Mouse (Mus musculus) MEL (cell line): Measurements from ENCODE around the gene Igsf21. TPM values are rescaled to one million over a fixed set of nuclear protein-coding genes. Genes with fewer than 3 reads are reported as not detected.

ENCODE experiments used
- DNase-seq: peaks from one replicate; pipeline ENCODE4 v3.0.0; 2011; ENCODE audit warnings: low read depth, low spot score
- H3K27ac ChIP-seq: 2 replicates; pipeline ENCODE4 v1.5.1; 2012; ENCODE audit warnings: low read depth, mild to moderate bottlenecking, control low read depth, low read length, moderate library complexity; ENCODE audit not compliant: control insufficient read depth
- H3K27me3 ChIP-seq, 2 experiments: fragments of 150-350 bp in 1 of 2; sonication (generic) in 1 of 2; 2 replicates each; pipeline ENCODE4 v1.6.1; 2012; ENCODE audit warnings: low read length in 2 of 2, mild to moderate bottlenecking in 2 of 2, improper control_type of control experiment in 1 of 2, moderate library complexity in 1 of 2; ENCODE audit not compliant: insufficient read depth in 2 of 2, control insufficient read depth in 1 of 2
- H3K36me3 ChIP-seq, 2 experiments: 2 replicates each; pipeline ENCODE4 v1.6.1; 2012 to 2014; ENCODE audit warnings: low read length in 2 of 2, improper control_type of control experiment in 1 of 2, inconsistent platforms in 1 of 2, mild to moderate bottlenecking in 1 of 2; ENCODE audit not compliant: insufficient read depth in 2 of 2, control insufficient read depth in 1 of 2
- H3K4me1 ChIP-seq, 2 experiments: fragments of 150-350 bp in 1 of 2; sonication (generic) in 1 of 2; 2 replicates each; pipeline ENCODE4 v1.6.1; 2012; ENCODE audit warnings: low read length in 2 of 2, improper control_type of control experiment in 1 of 2, mild to moderate bottlenecking in 1 of 2; ENCODE audit not compliant: insufficient read depth in 2 of 2, control insufficient read depth in 1 of 2
- H3K4me3 ChIP-seq, 2 experiments: fragments of 150-350 bp in 1 of 2; sonication (generic) in 1 of 2; 2 replicates each; pipeline ENCODE4 v1.5.1; 2012; ENCODE audit warnings: low read depth in 2 of 2, low read length in 2 of 2, mild to moderate bottlenecking in 2 of 2, moderate library complexity in 2 of 2, control low read depth in 1 of 2, improper control_type of control experiment in 1 of 2; ENCODE audit not compliant: control insufficient read depth in 1 of 2, insufficient read depth in 1 of 2
- H3K79me2 ChIP-seq: 2 replicates; pipeline ENCODE4 v1.6.1; 2012; ENCODE audit warnings: mild to moderate bottlenecking, low read length, moderate library complexity; ENCODE audit not compliant: control insufficient read depth, poor library complexity, insufficient read depth
- H3K9ac ChIP-seq: 2 replicates; pipeline ENCODE4 v1.6.1; 2012; ENCODE audit warnings: low read depth, mild to moderate bottlenecking, control low read depth, low read length, moderate library complexity; ENCODE audit not compliant: control insufficient read depth, poor library complexity, severe bottlenecking
- H3K9me3 ChIP-seq: fragments of 150-350 bp; sonication (generic); replicated peaks from 2 replicates; pipeline ENCODE4 v1.6.1; 2012; ENCODE audit warnings: mild to moderate bottlenecking, low read length, improper control_type of control experiment, moderate library complexity; ENCODE audit not compliant: insufficient read depth
- CHD2 ChIP-seq: IDR thresholded peaks from 2 replicates; pipeline ENCODE4 v1.6.1; 2011; ENCODE audit warnings: low read length, improper control_type of control experiment
- E2F4 ChIP-seq: IDR thresholded peaks from 2 replicates; pipeline ENCODE4 v1.6.1; 2011; ENCODE audit warnings: low read depth, low read length, improper control_type of control experiment, borderline replicate concordance
- EP300 ChIP-seq, 2 experiments: IDR thresholded peaks; 2 replicates each; pipeline ENCODE4 v1.6.1; 2011; ENCODE audit warnings: improper control_type of control experiment in 2 of 2, low read length in 2 of 2, low read depth in 1 of 2, mild to moderate bottlenecking in 1 of 2
- ETS1 ChIP-seq: IDR thresholded peaks from 2 replicates; pipeline ENCODE4 v1.6.1; 2012; ENCODE audit warnings: low read depth, mild to moderate bottlenecking, inconsistent platforms, low read length, improper control_type of control experiment, moderate library complexity
- GATA1 ChIP-seq: IDR thresholded peaks from 2 replicates; pipeline ENCODE4 v1.6.1; 2011; ENCODE audit warnings: low read depth, low read length, improper control_type of control experiment
- KAT2A ChIP-seq: conservative IDR thresholded peaks from 2 replicates; pipeline ENCODE4 v1.6.1; 2012; ENCODE audit warnings: low read depth, low read length, improper control_type of control experiment, inconsistent platforms
- MAFK ChIP-seq: IDR thresholded peaks from 2 replicates; pipeline ENCODE4 v1.6.1; 2011; ENCODE audit warnings: low read depth, mild to moderate bottlenecking, low read length, improper control_type of control experiment, borderline replicate concordance
- MAX ChIP-seq: IDR thresholded peaks from 2 replicates; pipeline ENCODE4 v1.6.1; 2011; ENCODE audit warnings: low read length, improper control_type of control experiment
- MEF2A ChIP-seq: IDR thresholded peaks from 2 replicates; pipeline ENCODE4 v1.6.1; 2014; ENCODE audit warnings: low read depth, mild to moderate bottlenecking, inconsistent platforms, low read length, improper control_type of control experiment; ENCODE audit not compliant: poor library complexity, insufficient replicate concordance, severe bottlenecking; ENCODE audit errors: extremely low read depth
- MYB ChIP-seq: IDR thresholded peaks from 2 replicates; pipeline ENCODE4 v1.6.1; 2011; ENCODE audit warnings: mild to moderate bottlenecking, low read depth, low read length, improper control_type of control experiment
- NRF1 ChIP-seq: IDR thresholded peaks from 2 replicates; pipeline ENCODE4 v1.6.1; 2014; ENCODE audit warnings: low read depth, mild to moderate bottlenecking, inconsistent platforms, low read length, improper control_type of control experiment, moderate library complexity; ENCODE audit not compliant: poor library complexity, insufficient read depth, severe bottlenecking
- POLR2A ChIP-seq, 2 experiments: IDR thresholded peaks; 2 replicates each; pipeline ENCODE4 v1.6.1; 2011 to 2012; ENCODE audit warnings: low read length in 2 of 2, mild to moderate bottlenecking in 2 of 2, control low read depth in 1 of 2, improper control_type of control experiment in 1 of 2, low read depth in 1 of 2, moderate library complexity in 1 of 2; ENCODE audit not compliant: control insufficient read depth in 1 of 2, insufficient read depth in 1 of 2, poor library complexity in 1 of 2
- POLR2AphosphoS5 ChIP-seq: IDR thresholded peaks from 2 replicates; pipeline ENCODE4 v1.6.1; 2012; ENCODE audit warnings: low read depth, borderline replicate concordance, mild to moderate bottlenecking, inconsistent platforms, low read length, moderate library complexity, mixed read lengths
- RCOR1 ChIP-seq: IDR thresholded peaks from 2 replicates; pipeline ENCODE4 v1.6.1; 2012; ENCODE audit warnings: low read depth, mild to moderate bottlenecking, inconsistent platforms, low read length, improper control_type of control experiment
- TBP ChIP-seq: IDR thresholded peaks from 2 replicates; pipeline ENCODE4 v1.8.0; 2011; ENCODE audit warnings: low read depth, low read length, improper control_type of control experiment
- UBTF ChIP-seq: IDR thresholded peaks from 2 replicates; pipeline ENCODE4 v1.6.1; 2012; ENCODE audit warnings: low read depth, mild to moderate bottlenecking, inconsistent platforms, low read length, improper control_type of control experiment, moderate library complexity, borderline replicate concordance; ENCODE audit not compliant: insufficient read depth
- USF2 ChIP-seq, 2 experiments: IDR thresholded peaks; 2 replicates each; pipeline ENCODE4 v1.6.1; 2011 to 2012; ENCODE audit warnings: improper control_type of control experiment in 2 of 2, low read length in 2 of 2, borderline replicate concordance in 1 of 2, inconsistent platforms in 1 of 2, low read depth in 1 of 2, mild to moderate bottlenecking in 1 of 2; ENCODE audit not compliant: insufficient read depth in 1 of 2
- polyA plus RNA-seq, 2 experiments: library from polyadenylated mRNA; stranded (reverse) in 1 of 2; unstranded in 1 of 2; fragments of >175 nt in 1 of 2; fragments of >200 nt in 1 of 2; gene quantifications; 2 replicates each; pipeline versions ENCODE4 v1.2.1 to v1.2.4; 2012; ENCODE audit warnings: low replicate concordance in 2 of 2, low read depth in 1 of 2; ENCODE audit not compliant: insufficient read length in 2 of 2, insufficient read depth in 1 of 2, missing spikeins in 1 of 2
- total RNA-seq: library from RNA; depleted of rRNA; stranded (reverse); fragments of 300-350 nt; gene quantifications from 2 replicates; pipeline ENCODE4 v1.2.3, GENCODE M21; 2012

Gene Igsf21
- total and polyA plus RNA-seq, 3 experiments, result not detected

GRCm38 (mm10) chr4:140234412-140235205, 12.0 kb downstream of the Igsf21 start:
- Histone ChIP-seq H3K4me3 (no peak overlapping the region), H3K9me3 (no peaks in the 10 kb centered on the region)

GRCm38 (mm10) chr4:140227837-140228236, 18.7 kb downstream of the Igsf21 start:
- no peak for DNase-seq
- H3K4me3 ChIP-seq, result no peak overlapping the region
- H3K79me2 ChIP-seq, result no peaks in the 10 kb centered on the region
- no peak for TF ChIP-seq MEF2A
- TF ChIP-seq UBTF, result no peak
- no peak for TF ChIP-seq USF2 (IDR thresholded peaks at IDR 0.05; ENCODE audit: borderline replicate concordance in 1 of 2, insufficient read depth in 1 of 2, low read depth in 1 of 2, low read length in 2 of 2)
- no peak for TF ChIP-seq POLR2AphosphoS5
- no peak for TF ChIP-seq E2F4
- no peak for TF ChIP-seq MAFK
- TF ChIP-seq ETS1, result no peak
- TF ChIP-seq POLR2A (IDR thresholded peaks at IDR 0.05; ENCODE audit: control insufficient read depth in 1 of 2, insufficient read depth in 1 of 2, low read depth in 1 of 2, low read length in 2 of 2, poor library complexity in 1 of 2), result no peak
- no peak for TF ChIP-seq CHD2
- TF ChIP-seq RCOR1, result no peak
- no peak for TF ChIP-seq TBP
- TF ChIP-seq, all 39 proteins: peak for 0
- no peak overlapping the region for H3K27ac ChIP-seq
- H3K27me3 ChIP-seq, result no peaks in the 10 kb centered on the region
- no peak overlapping the region for H3K9ac ChIP-seq
- H3K9me3 ChIP-seq, result no peaks in the 10 kb centered on the region
- H3K36me3 ChIP-seq, result no peaks in the 10 kb centered on the region
- no peaks in the 10 kb centered on the region for H3K4me1 ChIP-seq

More at GRCm38 (mm10) chr4:140234412-140235205, 12.0 kb downstream of the Igsf21 start:
- Histone ChIP-seq H3K36me3 (no peaks in the 10 kb centered on the region), H3K79me2 (no peaks in the 10 kb centered on the region), H3K4me1 (no peaks in the 10 kb centered on the region), H3K27ac (no peak overlapping the region), H3K27me3 (no peaks in the 10 kb centered on the region), H3K9ac (no peak overlapping the region)
- no peak for TF ChIP-seq NRF1
- no peak for TF ChIP-seq RCOR1
- no peak for TF ChIP-seq MAFK
- no peak for TF ChIP-seq POLR2AphosphoS5
- no peak for TF ChIP-seq UBTF
- no peak for TF ChIP-seq EP300 (IDR thresholded peaks at IDR 0.05; ENCODE audit: low read depth in 1 of 2, low read length in 2 of 2)
- no peak for TF ChIP-seq E2F4
- no peak for TF ChIP-seq POLR2A (IDR thresholded peaks at IDR 0.05; ENCODE audit: control insufficient read depth in 1 of 2, insufficient read depth in 1 of 2, low read depth in 1 of 2, low read length in 2 of 2, poor library complexity in 1 of 2)
- no peak for TF ChIP-seq KAT2A
- no peak for TF ChIP-seq MYB
- no peak for TF ChIP-seq GATA1
- TF ChIP-seq MAX, result no peak
- DNase-seq, result no peak
